In genomic region chr1:74054471-74054870, GRCm38 (mm10) we compare ENCODE assay signal across 13 mouse cellular contexts.
DNase-seq lines count a peak whose midpoint lies in the region; ATAC-seq and TF ChIP-seq lines count a peak whose summit lies in the region.
"Had no signal": no experiment of that assay in that cellular context is flagged by ENCODE, and none has a peak within 500 bp of the region (broad histone marks: within the 10 kb centered on the region; RNA-seq: fewer than 3 reads in every experiment).

No protein-coding gene starts in this region.

- no peak overlapping the region for H3K4me2 ChIP-seq in intestine, embryonic 14.5 days (ENCODE audit: low read length)
- H3K4me2 ChIP-seq in intestine, postnatal 0 days (replicated peaks; ENCODE audit: low read depth) = no peak overlapping the region
- no peak overlapping the region for H3K4me2 ChIP-seq in midbrain, embryonic 11.5 days
- H3K4me2 ChIP-seq in midbrain, postnatal 0 days (ENCODE audit: low read depth, low read length, poor library complexity, severe bottlenecking) = no peak overlapping the region
- no peak overlapping the region for H3K4me2 ChIP-seq in stomach, postnatal 0 days (replicated peaks; ENCODE audit: low read depth)

- no peak for ATAC-seq in intestine, embryonic 14.5 days (replicated peaks; ENCODE audit: low FRiP score, low TSS enrichment, low read depth)
- ATAC-seq in intestine, postnatal 0 days = no peak
- ATAC-seq in midbrain, embryonic 11.5 days (ENCODE audit: low FRiP score) = no peak
- ATAC-seq in midbrain, postnatal 0 days (ENCODE audit: low FRiP score) = no peak
- ATAC-seq in stomach, postnatal 0 days (ENCODE audit: low FRiP score, low TSS enrichment) = no peak
- ATAC-seq in megakaryocyte progenitor cell, adult 5-6 weeks (replicated peaks; ENCODE audit: poor library complexity) = no peak
- ATAC-seq: forebrain, embryonic 16.5 days had no signal

- no peak for TF ChIP-seq CTCF in gastrocnemius, adult 2 months (IDR thresholded peaks at IDR 0.05)
- no peak for TF ChIP-seq CTCF in intestine, postnatal 0 days (IDR thresholded peaks at IDR 0.05; ENCODE audit: low read depth)
- no peak for TF ChIP-seq CTCF in midbrain, postnatal 0 days (IDR thresholded peaks at IDR 0.05)
- no peak for TF ChIP-seq CTCF in stomach, postnatal 0 days (IDR thresholded peaks at IDR 0.05; ENCODE audit: low read depth)

- 0 out of 2 replicates have a peak overlapping the region, but pooled peaks have one; percentile 12 for H3K27ac ChIP-seq in gastrocnemius, adult 2 months
- peak overlapping the region; percentile 51; the same call in 1 of the 2 replicates for H3K27ac ChIP-seq in intestine, embryonic 14.5 days (ENCODE audit: low read depth)
- H3K27ac ChIP-seq in intestine, postnatal 0 days (ENCODE audit: low read depth, low read length) = no peak overlapping the region
- H3K27ac ChIP-seq in midbrain, embryonic 11.5 days (ENCODE audit: low read depth, low read length) = no peak overlapping the region
- no peak overlapping the region for H3K27ac ChIP-seq in midbrain, postnatal 0 days (ENCODE audit: low read depth, low read length)
- H3K27ac ChIP-seq in stomach, postnatal 0 days (replicated peaks) = peak overlapping the region; percentile 61

- H3K4me1 ChIP-seq in intestine, embryonic 14.5 days (replicated peaks; ENCODE audit: control insufficient read depth, insufficient read depth, low read length) = peaks cover 22% of the 10 kb centered on the region
- H3K4me1 ChIP-seq in intestine, postnatal 0 days (replicated peaks; ENCODE audit: control insufficient read depth, insufficient read depth, low read length) = no peaks in the 10 kb centered on the region
- no peaks in the 10 kb centered on the region for H3K4me1 ChIP-seq in midbrain, embryonic 11.5 days (ENCODE audit: control insufficient read depth, insufficient read depth, low read length)
- H3K4me1 ChIP-seq in midbrain, postnatal 0 days (ENCODE audit: insufficient read depth, low read length) = no peaks in the 10 kb centered on the region
- H3K4me1 ChIP-seq in stomach, postnatal 0 days (replicated peaks; ENCODE audit: control insufficient read depth, insufficient read depth) = no peaks in the 10 kb centered on the region

- H3K9ac ChIP-seq in intestine, embryonic 14.5 days (ENCODE audit: low read length) = no peak overlapping the region
- no peak overlapping the region for H3K9ac ChIP-seq in intestine, postnatal 0 days (ENCODE audit: low read depth, low read length)
- H3K9ac ChIP-seq in midbrain, embryonic 11.5 days (ENCODE audit: low read length) = no peak overlapping the region
- no peak overlapping the region for H3K9ac ChIP-seq in midbrain, postnatal 0 days (replicated peaks; ENCODE audit: low read length, poor library complexity, severe bottlenecking)
- no peak overlapping the region for H3K9ac ChIP-seq in stomach, postnatal 0 days (ENCODE audit: low read length)

- intact Hi-C loops in gastrocnemius, adult 2 months (cut with DNase I) = no loop called here
- intact Hi-C loops in gastrocnemius, postnatal 36 days (cut with DNase I) = no loop called here

- no peaks in the 10 kb centered on the region for H3K36me3 ChIP-seq in intestine, embryonic 14.5 days (ENCODE audit: control insufficient read depth, insufficient read depth, low read length)
- no peaks in the 10 kb centered on the region for H3K36me3 ChIP-seq in intestine, postnatal 0 days (ENCODE audit: control insufficient read depth, insufficient read depth)
- H3K36me3 ChIP-seq in midbrain, embryonic 11.5 days (ENCODE audit: control insufficient read depth, insufficient read depth, low read length) = no peaks in the 10 kb centered on the region
- H3K36me3 ChIP-seq in midbrain, postnatal 0 days (ENCODE audit: insufficient read depth, low read length) = no peaks in the 10 kb centered on the region
- no peaks in the 10 kb centered on the region for H3K36me3 ChIP-seq in stomach, postnatal 0 days (ENCODE audit: control insufficient read depth, insufficient read depth, low read length)

- H3K4me3 ChIP-seq in gastrocnemius, adult 2 months = no peak overlapping the region
- no peak overlapping the region for H3K4me3 ChIP-seq in intestine, embryonic 14.5 days (ENCODE audit: low read depth, low read length)
- H3K4me3 ChIP-seq in intestine, postnatal 0 days (ENCODE audit: low read depth, low read length) = no peak overlapping the region
- H3K4me3 ChIP-seq in midbrain, embryonic 11.5 days (ENCODE audit: low read depth, low read length) = no peak overlapping the region
- H3K4me3 ChIP-seq in midbrain, postnatal 0 days (ENCODE audit: low read depth, low read length) = no peak overlapping the region
- no peak overlapping the region for H3K4me3 ChIP-seq in stomach, postnatal 0 days (ENCODE audit: low read depth, low read length)

- 51% methylated on average over 3 of the region's 3 CpGs for WGBS in intestine, embryonic 14.5 days
- WGBS in intestine, postnatal 0 days = 63% methylated on average over 3 of the region's 3 CpGs
- 75% methylated on average over 3 of the region's 3 CpGs for WGBS in midbrain, embryonic 11.5 days
- 80% methylated on average over 3 of the region's 3 CpGs for WGBS in midbrain, postnatal 0 days
- WGBS in stomach, postnatal 0 days = 58% methylated on average over 3 of the region's 3 CpGs

- TF ChIP-seq EP300 in stomach, postnatal 0 days (optimal IDR thresholded peaks at IDR 0.05) = no peak

- no peaks in the 10 kb centered on the region for H3K9me3 ChIP-seq in intestine, embryonic 14.5 days (ENCODE audit: control insufficient read depth, low read length)
- H3K9me3 ChIP-seq in intestine, postnatal 0 days (ENCODE audit: control insufficient read depth) = no peaks in the 10 kb centered on the region
- H3K9me3 ChIP-seq in midbrain, embryonic 11.5 days (ENCODE audit: control insufficient read depth, low read length) = no peaks in the 10 kb centered on the region
- no peaks in the 10 kb centered on the region for H3K9me3 ChIP-seq in midbrain, postnatal 0 days (ENCODE audit: low read length)
- H3K9me3 ChIP-seq in stomach, postnatal 0 days (ENCODE audit: control insufficient read depth, low read length) = no peaks in the 10 kb centered on the region

- no peaks in the 10 kb centered on the region for H3K27me3 ChIP-seq in intestine, embryonic 14.5 days (replicated peaks; ENCODE audit: control insufficient read depth, insufficient read depth, low read length)
- H3K27me3 ChIP-seq in intestine, postnatal 0 days (replicated peaks; ENCODE audit: control insufficient read depth, insufficient read depth, low read length) = no peaks in the 10 kb centered on the region
- no peaks in the 10 kb centered on the region for H3K27me3 ChIP-seq in midbrain, embryonic 11.5 days (ENCODE audit: control insufficient read depth, insufficient read depth, low read length)
- H3K27me3 ChIP-seq in midbrain, postnatal 0 days (ENCODE audit: insufficient read depth, low read length) = no peaks in the 10 kb centered on the region
- no peaks in the 10 kb centered on the region for H3K27me3 ChIP-seq in stomach, postnatal 0 days (ENCODE audit: control insufficient read depth, insufficient read depth, low read length)

- DNase-seq in gastrocnemius, adult 2 months = no peak
- no peak for DNase-seq in gastrocnemius, postnatal 36 days
- no peak for DNase-seq in intestine, embryonic 14.5 days (ENCODE audit: low spot score)
- DNase-seq in midbrain, embryonic 11.5 days (ENCODE audit: low spot score, missing footprints) = peak; percentile 79
- DNase-seq in midbrain, postnatal 0 days (ENCODE audit: low spot score) = no peak
- no peak for DNase-seq in stomach, postnatal 0 days (ENCODE audit: low spot score)
- DNase-seq: adrenal gland, postnatal 10 days; cerebellum, postnatal 14 days; gastrocnemius, postnatal 25 days; lung, adult 2 months had no signal

Comparison
In these comparisons a context has a peak if more than half of its experiments do, and no peak if none do; other contexts are left out.
1. H3K27ac ChIP-seq: peak in gastrocnemius, adult 2 months (single experiment), intestine, embryonic 14.5 days (single experiment) and stomach, postnatal 0 days (single experiment); none in intestine, postnatal 0 days (single experiment), midbrain, embryonic 11.5 days (single experiment) and midbrain, postnatal 0 days (single experiment).